31 mouse cellular contexts compared by ENCODE assay signal in the genomic region with DNA sequence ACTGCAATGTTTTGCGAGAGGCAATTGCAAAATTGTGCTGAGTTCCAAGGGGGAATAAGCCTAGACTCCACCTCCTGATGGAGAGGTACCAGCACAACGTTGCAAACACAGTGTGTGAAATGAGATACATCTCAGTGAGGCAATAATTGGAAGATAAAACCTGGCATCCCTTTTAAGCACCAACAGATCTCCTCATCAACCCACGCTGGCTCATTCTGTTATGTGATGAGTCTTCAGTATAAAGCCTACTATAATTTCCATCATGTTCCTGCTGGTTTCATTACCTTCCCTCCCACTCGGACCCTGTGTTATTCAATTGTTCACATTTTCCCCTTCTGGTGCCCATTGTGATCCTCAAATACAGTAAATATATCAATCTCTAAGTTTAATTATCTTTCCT. TPM values are rescaled to one million over a fixed set of nuclear protein-coding genes. Genes with fewer than 3 reads are reported as not detected.
"Had no signal": no experiment of that assay in that cellular context is flagged by ENCODE, and none has a peak within 500 bp of the region (broad histone marks: within the 10 kb centered on the region; RNA-seq: fewer than 3 reads in every experiment).

No protein-coding gene starts in this region.

- H3K9me3 ChIP-seq: limb, embryonic 12.5 days; limb, embryonic 15.5 days; midbrain, embryonic 12.5 days; neural tube, embryonic 13.5 days; stomach, embryonic 15.5 days had no signal

- H3K4me2 ChIP-seq: limb, embryonic 12.5 days; limb, embryonic 15.5 days; liver, embryonic 11.5 days; lung, embryonic 14.5 days; midbrain, embryonic 12.5 days; neural tube, embryonic 13.5 days; stomach, embryonic 15.5 days had no signal

- H3K4me1 ChIP-seq: limb, embryonic 12.5 days; limb, embryonic 15.5 days; midbrain, embryonic 12.5 days; neural tube, embryonic 13.5 days; stomach, embryonic 15.5 days had no signal

- H3K27me3 ChIP-seq: limb, embryonic 12.5 days; limb, embryonic 15.5 days; midbrain, embryonic 12.5 days; neural tube, embryonic 13.5 days; stomach, embryonic 15.5 days had no signal

- H3K27ac ChIP-seq: kidney, postnatal 0 days; limb, embryonic 12.5 days; limb, embryonic 15.5 days; liver, embryonic 14.5 days; macrophage; midbrain, embryonic 12.5 days; neural tube, embryonic 13.5 days; stomach, embryonic 15.5 days had no signal

- DNase-seq: kidney, adult 2 months; kidney, postnatal 25 days; left cerebral cortex, postnatal 4 days; liver, postnatal 0 days; lung, embryonic 14.5 days; right cerebral cortex, postnatal 14 days; spleen, adult 18-20 months; thymus, adult 18-20 months; thymus, postnatal 36 days had no signal

- H3K9ac ChIP-seq: limb, embryonic 12.5 days; limb, embryonic 15.5 days; liver, embryonic 14.5 days; liver, postnatal 0 days; lung, embryonic 14.5 days; midbrain, embryonic 12.5 days; neural tube, embryonic 13.5 days; stomach, embryonic 15.5 days had no signal

- ATAC-seq: intestine, postnatal 0 days; liver, postnatal 0 days; lung, postnatal 0 days; midbrain, embryonic 16.5 days had no signal

- H3K4me3 ChIP-seq: limb, embryonic 12.5 days; limb, embryonic 15.5 days; midbrain, embryonic 12.5 days; myocyte; neural tube, embryonic 13.5 days; stomach, embryonic 15.5 days had no signal

- H3K36me3 ChIP-seq: limb, embryonic 12.5 days; limb, embryonic 15.5 days; midbrain, embryonic 12.5 days; neural tube, embryonic 13.5 days; stomach, embryonic 15.5 days had no signal

RNA-seq across cellular contexts. Expression of gene Gfral, which starts 1.2 kb away (rescaled TPM):
- total RNA-seq: left cerebral cortex, adult 8-10 months; left cerebral cortex, postnatal 14 days; left cerebral cortex, postnatal 4 days; megakaryocyte, adult 5-6 weeks; monocyte, adult 5-6 weeks had no signal
- polyA plus RNA-seq: intestine, embryonic 14.5 days; intestine, postnatal 0 days; kidney, adult 2 months; kidney, embryonic 14.5 days; kidney, postnatal 0 days; large intestine, adult 2 months; limb, embryonic 12.5 days; limb, embryonic 15.5 days; liver, embryonic 11.5 days; liver, embryonic 14.5 days; liver, postnatal 0 days; lung, embryonic 14.5 days; lung, postnatal 0 days; macrophage; midbrain, embryonic 12.5 days; midbrain, embryonic 16.5 days; neural tube, embryonic 13.5 days; stomach, embryonic 15.5 days; testis, adult 2 months; urinary bladder, adult 2 months had no signal
